Mouse (Mus musculus) erythroblast, adult 5-6 weeks (primary cell): ENCODE results near the gene Edem3. TPM values are rescaled to one million over a fixed set of nuclear protein-coding genes. Genes with fewer than 3 reads are reported as not detected.
A peak's percentile ranks its signal among the peaks of the same experiment; 100 is the strongest.

ENCODE experiments used
- ATAC-seq: replicated peaks from 2 replicates; pipeline ENCODE4 v1.8.0; 2016; ENCODE audit warnings: moderate number of reproducible peaks, mild to moderate bottlenecking, moderate TSS enrichment, inconsistent platforms; ENCODE audit not compliant: poor library complexity, low FRiP score, severe bottlenecking
- total RNA-seq, 2 experiments: library from RNA; stranded (forward) in 1 of 2; stranded (reverse) in 1 of 2; fragments of 150-400 nt in 1 of 2; fragments of 200-764, 138-1000 nt in 1 of 2; gene quantifications; 2 replicates each; pipeline versions ENCODE4 v1.2.3 to v1.2.4; 2015 to 2017; ENCODE audit warnings: low replicate concordance in 2 of 2

Edem3 gene
- total RNA-seq (2015; ENCODE audit: low replicate concordance) (6.1 and 6.9 TPM in 2 replicates), total RNA-seq (2017; ENCODE audit: low replicate concordance) (15.7 and 16.0 TPM in 2 replicates)

DNA sequence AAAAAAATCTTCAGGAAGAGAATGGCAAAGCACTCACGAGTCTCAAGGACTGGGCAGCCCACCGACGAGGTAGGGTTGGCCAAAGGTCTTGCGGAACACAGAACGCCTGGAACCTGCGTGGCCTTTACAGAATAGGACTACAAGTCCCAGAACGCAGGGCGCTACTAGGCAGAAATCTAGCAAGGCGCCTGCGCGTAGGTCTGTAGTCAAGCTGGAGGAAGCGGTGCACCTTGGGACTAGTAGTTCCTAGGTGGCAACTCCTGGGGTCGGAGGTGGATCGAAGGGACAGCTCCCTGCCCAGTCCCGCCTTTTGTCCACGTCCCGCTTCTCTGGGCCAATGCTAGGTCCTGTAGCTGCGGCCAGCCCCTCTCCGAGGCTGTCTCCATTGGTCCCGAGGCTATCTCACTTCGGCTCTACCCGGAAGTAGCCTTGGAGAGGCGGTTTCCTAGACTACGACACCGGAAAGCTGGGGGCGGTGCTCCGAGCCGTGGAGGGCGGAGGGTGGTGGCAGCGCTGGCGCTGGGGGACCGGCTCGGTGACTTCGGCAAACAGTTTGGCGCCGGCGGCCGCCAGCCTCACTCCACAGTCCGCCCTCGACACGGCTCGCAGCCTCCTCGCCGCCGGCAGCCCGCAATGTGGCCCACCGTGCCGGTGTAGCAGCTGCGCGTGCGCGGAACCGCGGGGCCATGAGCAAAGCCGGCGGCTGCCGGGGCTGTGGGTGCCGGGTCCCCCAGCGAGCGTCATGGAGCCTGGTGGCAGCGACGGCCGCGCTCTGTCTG lies at the start of gene Edem3:
Gene Edem3 (plus strand): TSS at position 491 of the 779 bp plus-strand sequence.
- peak; percentile 96 for ATAC-seq

DNA sequence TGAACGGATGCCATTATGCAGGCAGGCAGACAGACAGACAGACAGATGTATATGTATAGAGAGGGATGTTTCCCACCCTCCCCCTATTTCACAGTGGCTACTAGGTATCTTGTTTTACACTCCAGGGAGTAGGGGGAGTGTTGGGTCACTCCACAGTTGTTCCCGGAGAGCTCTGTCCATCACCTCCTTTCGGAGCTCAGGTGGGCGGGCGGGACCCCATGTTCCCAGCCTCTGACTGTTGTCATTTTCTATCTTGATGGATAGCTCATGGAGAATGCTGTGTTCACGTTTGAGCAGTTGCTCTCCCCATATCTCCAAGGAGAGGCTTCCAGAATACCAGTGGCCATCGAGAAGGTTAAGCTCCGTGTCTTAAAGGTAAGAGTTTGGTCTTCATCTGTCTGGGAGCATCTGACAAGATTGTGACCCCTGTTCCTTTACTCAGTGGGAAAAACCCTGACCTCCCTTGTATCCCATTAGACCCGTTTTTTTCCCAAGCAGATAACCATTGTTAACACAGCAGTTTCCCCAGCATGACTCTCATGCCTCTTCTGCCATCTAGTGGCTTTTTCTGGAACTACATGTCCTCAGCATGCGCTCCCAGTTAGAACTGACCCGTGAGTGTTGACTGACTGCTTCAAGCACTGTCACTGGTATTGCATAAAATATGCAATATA lies 49.3 kb upstream of the Edem3 start:
- ATAC-seq: peak; percentile 82

DNA sequence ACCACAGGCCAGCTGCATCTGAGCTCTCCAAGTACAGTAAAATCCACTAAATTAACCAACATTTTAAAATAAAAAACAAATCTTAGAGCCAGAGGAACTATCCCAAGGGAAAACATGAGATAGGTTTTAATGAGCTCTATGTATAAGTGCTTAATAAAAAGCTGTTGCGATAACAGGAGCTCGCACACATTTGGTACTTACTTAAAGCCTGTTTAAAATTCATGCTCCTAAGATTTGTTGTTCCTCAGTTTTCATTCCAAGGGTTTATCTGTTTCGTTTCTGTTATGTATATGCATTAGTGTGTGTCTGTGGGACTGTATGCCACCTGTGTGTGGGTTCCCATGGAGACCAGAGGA lies 48.8 kb upstream of the Edem3 start:
- ATAC-seq: no peak

DNA sequence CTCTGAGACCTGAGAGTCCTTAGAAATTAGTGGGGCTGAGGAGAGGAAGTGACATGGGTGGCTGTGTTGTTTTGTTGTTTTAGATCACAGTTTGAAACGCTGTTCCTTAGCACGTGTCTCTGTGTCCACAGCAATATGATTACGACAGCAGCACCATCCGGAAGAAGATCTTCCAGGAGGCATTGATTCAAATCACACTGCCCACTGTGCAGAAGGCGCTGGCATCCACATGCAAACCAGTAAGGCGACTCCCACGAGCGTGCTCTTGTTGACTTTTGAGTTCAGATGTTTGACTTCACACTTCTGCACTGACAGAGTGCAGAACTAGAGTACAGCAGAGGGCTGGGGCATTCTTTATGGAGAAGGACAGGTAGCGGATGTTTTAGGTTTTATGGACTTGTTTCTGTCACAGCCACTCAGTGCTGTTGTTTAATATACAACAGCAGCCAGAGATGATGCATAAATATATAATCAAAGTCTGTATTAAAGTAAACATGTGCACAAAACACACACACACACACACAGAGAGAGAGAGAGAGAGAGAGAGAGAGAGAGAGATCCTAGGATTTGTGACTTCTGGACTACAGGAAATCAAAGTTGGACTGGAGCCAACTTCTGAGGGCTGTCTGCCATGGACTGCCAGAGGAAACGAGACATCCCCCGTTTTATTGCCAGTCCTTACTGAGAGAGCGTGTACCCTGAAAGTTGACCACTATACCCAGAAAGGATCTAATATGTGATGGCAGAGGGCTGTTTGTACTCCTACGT lies 46.0 kb upstream of the Edem3 start:
- no peak for ATAC-seq

DNA sequence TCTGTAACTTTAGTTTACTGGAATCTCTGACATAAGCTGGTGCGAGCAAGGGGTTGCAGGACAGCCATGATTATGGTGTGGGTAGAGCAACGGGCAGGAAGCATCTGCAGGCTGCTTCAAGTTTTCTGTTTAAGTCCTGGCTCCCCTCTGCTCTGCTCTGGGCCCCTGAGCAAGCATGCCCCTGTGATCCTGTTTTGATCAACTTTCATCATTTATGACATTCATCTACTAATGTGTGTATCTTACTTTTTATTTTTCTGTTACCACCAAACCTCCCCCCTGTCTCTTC lies 45.5 kb upstream of the Edem3 start:
- ATAC-seq: no peak

DNA sequence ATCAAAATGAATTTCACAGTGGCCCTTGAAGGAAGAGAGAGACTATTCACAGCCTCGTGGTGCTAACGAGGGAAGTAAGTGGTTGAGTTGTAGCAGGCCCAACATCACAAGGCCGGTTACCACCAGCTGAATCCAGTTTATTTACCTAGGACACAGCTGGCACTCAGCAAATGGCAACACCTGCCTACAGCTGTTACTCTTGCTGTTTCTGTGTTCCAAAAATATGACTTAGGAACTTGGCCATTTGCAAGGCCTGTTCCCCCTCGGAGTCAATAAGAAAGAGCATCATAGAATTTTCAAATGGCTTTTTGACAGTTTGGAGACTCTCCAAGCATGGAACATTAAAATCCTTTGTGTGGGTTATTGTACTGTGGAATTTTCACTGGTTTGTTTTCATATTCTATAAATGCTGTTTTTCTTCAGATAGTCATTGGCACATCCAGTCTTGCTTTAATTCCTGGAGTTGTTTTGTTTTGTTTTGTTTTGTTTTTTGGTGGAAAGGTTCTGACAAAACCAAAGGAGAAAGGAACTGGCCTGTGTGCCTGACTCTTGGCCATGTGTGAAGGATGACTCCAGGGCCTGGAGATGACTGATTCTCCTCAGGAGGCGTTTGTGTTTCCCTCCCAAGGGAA lies 44.6 kb upstream of the Edem3 start:
- ATAC-seq: no peak

DNA sequence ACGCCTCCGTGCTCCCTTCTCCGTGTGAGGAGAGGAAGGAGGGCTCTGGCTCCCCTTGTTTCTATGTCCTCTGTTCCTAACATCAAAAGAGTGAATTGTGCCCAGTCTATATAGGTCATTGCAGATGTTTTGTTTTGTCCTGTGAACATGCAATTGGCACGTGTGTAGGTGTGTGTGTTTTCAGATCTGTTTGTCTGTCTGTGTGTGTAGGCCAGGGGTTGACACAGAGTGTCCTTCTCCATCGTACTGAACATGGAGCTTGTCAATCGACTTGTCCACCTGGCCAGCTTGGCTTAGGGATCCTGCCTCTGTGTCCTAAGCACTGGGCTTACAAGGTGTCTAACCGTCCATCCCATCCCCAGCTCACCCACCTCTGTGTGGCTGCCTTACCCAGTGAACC lies 44.1 kb upstream of the Edem3 start:
- no peak for ATAC-seq

DNA sequence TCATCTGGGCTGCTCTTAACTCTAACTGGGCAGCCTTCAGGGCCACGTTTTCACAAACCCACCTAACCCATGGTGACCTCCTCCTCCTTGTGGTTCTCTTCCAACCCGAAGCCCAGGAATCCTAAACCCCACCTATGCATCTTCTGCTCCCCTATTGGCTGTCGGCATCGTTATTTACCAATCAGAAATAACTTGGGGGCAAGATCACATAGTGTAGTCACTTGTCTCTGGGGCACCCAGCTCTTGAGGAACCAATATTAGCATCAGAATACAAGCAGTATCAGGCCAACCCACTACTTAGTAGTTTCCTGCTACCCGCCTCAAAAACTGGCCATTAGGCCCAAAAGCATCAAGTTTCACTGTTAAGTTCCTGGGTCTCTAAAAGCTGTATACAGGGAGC lies 42.5 kb upstream of the Edem3 start:
- ATAC-seq: no peak

DNA sequence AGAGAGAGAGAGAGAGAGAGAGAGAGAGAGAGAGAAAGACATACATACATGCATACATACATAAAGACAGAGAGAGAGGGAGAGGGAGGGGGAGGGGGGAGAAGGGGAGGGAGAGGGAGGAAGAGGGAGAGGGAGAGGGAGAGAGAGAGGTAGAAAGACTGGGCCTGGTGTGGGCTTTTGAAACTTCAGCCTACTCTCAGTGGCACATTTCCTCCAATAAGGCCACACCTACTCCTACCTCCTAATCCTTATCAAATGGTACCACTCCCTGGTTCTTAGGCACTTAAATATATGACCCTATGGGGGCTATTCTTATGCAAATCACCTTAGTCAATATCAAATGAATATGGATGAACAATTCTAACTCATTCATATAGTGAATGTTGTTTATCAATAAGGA lies 41.5 kb upstream of the Edem3 start:
- ATAC-seq: no peak

DNA sequence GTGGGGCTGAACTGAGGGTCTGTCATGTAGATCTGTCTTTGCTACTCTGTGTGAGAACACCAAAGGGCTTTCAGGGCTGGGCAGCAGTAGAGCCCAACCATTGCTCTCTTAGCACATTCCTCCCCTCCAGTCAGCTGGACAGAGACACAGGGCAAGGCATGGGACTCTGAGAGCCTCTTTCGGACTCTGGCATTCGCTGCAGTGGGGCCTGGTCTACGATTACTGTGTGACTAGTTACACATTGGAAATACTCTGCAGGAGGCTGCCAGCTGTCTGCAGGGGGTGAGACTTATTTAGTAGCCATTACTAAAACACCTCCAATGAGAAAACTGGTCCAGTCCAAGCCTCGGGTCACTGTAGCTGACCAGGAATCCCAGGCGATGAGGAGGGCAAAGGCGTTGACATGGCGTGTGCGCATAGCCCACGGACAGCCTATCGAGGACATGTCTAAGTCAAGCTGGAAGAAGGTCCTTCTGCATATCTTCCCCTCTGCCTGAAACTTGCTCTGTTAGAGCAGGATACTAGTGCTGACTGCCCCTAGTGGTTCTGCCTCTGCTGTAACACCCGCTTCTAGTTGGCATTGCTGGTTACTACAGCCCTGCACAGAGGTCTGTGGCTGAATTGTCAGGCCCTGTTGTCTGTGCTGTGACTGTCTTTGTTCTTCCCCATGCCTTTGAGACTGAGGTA lies 39.0 kb upstream of the Edem3 start:
- ATAC-seq: no peak

DNA sequence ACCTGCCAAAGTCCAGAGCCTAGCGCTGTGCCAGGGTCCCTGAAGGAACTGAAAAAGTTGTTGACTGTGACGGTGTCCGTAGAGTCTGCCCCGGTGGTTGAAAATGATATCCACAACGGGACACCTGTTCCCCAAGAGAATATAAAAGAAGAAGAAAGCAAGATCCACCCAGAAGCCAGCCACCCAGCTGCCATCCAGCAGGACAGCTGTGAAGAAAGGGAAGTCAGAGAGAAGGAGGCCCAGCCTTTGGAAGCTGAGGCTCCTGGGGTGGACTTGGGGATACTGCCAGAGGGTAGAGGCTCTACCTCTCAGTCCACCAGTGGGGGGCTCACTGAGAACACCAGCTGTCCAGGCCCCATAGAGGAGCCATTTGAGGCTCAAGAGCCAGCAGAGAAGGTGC lies 37.5 kb upstream of the Edem3 start:
- no peak for ATAC-seq

DNA sequence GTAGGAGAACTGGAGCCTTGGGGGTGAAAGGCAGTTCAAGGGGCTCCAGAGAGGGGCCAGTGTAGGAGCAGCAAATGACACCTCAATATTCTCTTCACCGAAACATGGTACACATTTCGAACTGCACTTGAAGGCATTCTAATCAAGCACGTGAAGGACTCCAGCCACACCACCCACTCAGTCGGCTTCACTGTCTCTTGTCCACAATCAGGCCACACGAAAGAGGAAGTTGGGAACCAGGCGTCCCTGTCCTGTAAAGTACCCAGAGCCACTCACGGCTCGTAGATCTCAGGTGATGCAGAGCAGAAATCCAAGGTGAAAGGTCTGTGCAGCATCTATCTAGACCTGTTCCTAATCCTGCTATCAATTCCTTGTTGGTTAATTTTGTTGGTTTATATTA lies 36.6 kb upstream of the Edem3 start:
- ATAC-seq: no peak

DNA sequence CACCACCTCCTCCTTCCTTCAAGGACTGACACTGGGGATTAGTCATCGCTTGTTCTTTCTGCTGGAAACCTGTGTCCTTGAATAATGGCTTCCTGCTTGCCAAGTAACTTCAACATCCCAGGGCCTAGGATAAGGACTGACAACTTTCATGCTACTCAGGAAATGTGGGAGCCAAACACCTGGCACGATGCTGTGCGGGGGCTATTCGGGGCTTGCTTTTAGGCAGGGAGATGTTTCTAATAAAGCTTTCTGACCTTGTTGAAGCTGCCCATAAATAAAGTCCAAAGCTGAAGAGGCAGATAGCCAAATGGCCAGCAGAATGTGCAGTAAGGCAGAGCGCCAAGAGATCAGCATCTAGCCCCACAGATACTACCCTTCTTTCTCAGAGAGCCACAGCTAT lies 35.3 kb upstream of the Edem3 start:
- no peak for ATAC-seq

DNA sequence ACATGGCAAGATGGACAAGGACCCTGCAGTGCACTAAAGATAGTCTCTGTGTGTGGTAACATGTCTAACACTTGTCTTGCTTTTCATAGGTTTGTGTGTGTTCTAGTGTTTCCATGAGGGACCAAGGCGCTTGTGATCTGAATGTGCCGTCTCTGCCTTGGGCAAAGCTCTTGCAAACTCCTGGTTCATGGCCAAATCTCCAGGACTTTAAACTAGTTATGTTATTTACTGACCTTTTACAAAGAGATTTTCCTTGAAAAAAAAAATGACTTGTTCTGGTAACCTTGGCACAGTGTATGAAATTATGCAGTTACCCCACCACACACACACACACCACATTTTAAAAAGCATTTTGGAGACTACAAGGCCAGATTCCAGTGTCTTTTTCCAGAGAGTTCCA lies 34.6 kb upstream of the Edem3 start:
- ATAC-seq: no peak

DNA sequence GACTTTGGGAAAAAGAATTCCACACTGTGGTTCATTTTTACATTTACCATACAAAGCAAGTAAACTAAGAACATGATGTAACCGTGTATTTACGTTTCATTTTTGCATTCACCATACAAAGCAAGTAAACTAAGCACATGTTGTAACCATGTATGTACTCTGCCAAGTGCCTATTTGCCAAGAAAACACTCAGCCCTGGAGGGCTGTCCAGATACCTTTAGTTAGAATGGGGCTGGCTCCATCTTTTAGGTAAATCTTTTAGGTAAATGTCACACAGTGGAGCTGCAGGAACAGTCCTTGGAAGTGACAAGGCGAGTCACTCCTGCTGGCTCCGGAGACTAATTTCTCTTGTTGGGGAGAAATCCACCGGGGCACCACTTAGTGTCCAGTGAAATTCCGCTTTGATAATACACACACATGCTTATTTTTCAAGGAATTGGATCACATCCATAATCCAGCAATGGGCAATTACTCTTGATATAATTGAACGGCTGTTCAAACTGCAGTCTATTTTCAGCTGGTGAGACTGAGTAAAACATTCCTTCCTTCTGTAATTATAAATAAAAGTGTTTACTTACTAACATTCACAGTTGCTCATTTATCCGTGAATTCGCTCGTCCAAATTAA lies 33.7 kb upstream of the Edem3 start:
- no peak for ATAC-seq

DNA sequence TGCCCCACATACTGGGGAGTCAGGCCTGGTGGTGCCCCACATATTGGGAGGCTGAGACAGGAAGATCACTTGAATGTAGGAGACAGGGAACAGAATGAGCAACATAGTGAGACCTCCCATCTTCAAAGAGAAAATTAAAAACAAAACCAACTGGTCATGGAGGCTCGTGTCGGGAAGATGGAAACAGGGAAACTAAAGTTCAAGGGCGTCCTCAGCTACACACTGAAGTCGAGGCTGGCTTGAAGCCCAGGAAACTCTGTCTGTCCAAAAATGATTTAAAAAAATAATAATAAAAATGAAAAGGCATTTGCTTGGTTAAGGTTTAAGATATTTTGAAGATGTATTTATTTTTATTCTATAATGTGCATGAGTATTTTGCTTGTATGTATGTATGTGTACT lies 31.4 kb upstream of the Edem3 start:
- ATAC-seq: no peak

DNA sequence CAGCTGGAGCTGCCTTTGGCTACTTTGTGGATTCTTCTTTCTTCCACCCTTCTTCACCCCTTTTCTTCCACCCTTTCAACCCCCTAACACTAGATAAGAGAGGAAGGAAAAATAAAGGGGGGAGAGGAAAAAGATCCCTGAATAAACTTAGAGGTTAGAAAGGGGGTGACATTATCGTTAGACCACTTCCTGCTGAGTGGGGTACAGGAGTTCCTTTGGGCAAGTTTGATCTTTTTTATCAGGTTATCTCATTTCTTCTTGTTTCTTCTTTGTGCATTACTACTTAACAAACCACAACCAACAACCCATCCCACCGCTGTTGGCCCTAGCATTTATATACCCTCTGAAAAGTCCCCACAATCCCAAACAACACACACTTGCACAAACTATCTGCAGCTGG lies 29.6 kb upstream of the Edem3 start:
- ATAC-seq: no peak

DNA sequence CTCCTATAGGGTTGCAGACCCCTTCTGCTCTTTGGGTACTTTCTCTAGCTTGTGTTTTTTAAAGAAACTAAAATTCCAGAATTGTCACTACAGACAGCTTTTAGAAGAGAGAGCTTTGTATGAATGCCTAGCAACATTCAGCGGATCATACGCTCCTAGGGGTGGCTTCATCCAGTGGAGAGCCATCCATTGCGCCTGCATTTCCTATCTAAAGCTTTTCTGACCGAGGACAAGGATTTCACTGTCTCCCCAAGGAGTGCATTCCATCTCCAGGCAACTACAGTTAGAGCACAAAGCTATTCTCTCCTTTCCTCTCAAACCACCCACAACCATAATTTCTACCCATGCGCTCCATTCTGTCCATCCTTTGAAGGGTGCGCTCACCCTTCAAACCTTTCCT lies 28.8 kb upstream of the Edem3 start:
- no peak for ATAC-seq

DNA sequence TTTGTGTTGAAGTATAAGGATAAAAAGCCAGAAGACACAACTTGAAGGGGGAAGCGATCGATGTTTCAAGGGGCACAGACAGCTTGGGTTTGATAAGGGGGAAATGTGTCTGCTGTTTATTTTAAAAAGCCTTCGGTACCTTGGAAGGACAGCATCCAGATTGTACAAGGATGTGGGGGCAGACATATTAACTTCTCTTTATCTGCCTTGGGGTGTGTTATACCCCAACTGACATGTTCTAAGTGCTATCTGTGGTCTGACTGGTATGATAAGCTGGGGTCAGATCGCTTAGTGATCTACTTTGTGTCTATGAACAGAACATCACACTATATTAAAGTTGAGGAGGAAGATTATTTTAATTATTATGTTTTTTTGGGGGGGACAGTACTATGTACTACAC lies 27.0 kb upstream of the Edem3 start:
- no peak for ATAC-seq

DNA sequence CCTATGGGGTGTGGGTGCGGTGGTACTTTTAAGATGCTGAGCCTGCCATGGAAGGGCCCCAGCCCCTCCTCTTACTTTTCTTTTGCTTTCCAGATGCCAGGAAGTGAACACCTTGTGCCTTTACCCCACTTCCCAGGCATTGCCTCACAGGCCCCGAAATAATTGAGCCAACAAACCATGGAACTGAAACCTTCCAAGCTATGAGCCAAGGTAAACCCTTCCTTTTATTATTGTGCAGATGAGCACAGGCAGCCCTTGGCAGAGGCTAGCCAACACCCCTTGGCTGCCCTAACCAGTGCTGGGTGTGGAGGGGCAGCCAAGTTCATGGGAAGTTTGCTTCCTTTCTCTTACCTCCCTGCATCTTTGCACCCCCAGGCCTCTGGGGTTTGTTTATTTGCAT lies 18.0 kb upstream of the Edem3 start:
- no peak for ATAC-seq
